Mouse (Mus musculus): ENCODE data around the gene Sri.
"Not testable (repeated sequence)": the region's sequence is repeated elsewhere in the genome, so short reads cannot be mapped to it uniquely, and the experiment has no call there.

Sri gene

GRCm38 (mm10) chr5:8045855-8046254 is at the start of gene Sri:
Gene Sri, plus strand, starts transcription at chr5:8046078.
- no peak for DNase-seq

GRCm38 (mm10) chr5:7996401-7997044 is 49.4 kb upstream of the Sri start:
- DNase-seq, result peak; percentile 36

- DNase-seq, result no peak
These were observed 48.8 kb upstream of the Sri start for GRCm38 (mm10) chr5:7997086-7997485.

- no peak for DNase-seq
These were observed 45.4 kb upstream of the Sri start for GRCm38 (mm10) chr5:8000466-8000865.

GRCm38 (mm10) chr5:8002827-8003226 is 43.1 kb upstream of the Sri start:
- no peak for DNase-seq

GRCm38 (mm10) chr5:8013276-8013675 is 32.6 kb upstream of the Sri start:
- DNase-seq, result no peak

- not testable (repeated sequence) for DNase-seq
These were observed 11.3 kb upstream of the Sri start for GRCm38 (mm10) chr5:8034596-8034995.

- DNase-seq, result peak; percentile 3
These were observed 7.9 kb downstream of the Sri start for GRCm38 (mm10) chr5:8053827-8054226.

- DNase-seq, result no peak
These were observed 9.8 kb downstream of the Sri start for GRCm38 (mm10) chr5:8055721-8056129.

GRCm38 (mm10) chr5:8056141-8057017 is 10.5 kb downstream of the Sri start:
- peak; percentile 82 for DNase-seq

- no peak for DNase-seq
These were observed 11.1 kb downstream of the Sri start for GRCm38 (mm10) chr5:8057018-8057323.

- peak; percentile 43 for DNase-seq
These were observed 12.2 kb downstream of the Sri start for GRCm38 (mm10) chr5:8058056-8058455.

GRCm38 (mm10) chr5:8062469-8062868 is 16.6 kb downstream of the Sri start:
- DNase-seq, result no peak

- no peak for DNase-seq
These were observed 17.3 kb downstream of the Sri start for GRCm38 (mm10) chr5:8063207-8063606.

GRCm38 (mm10) chr5:8073406-8073805 is 27.5 kb downstream of the Sri start:
- no peak for DNase-seq

- DNase-seq, result no peak
These were observed 28.2 kb downstream of the Sri start for GRCm38 (mm10) chr5:8073901-8074561.

GRCm38 (mm10) chr5:8077481-8077880 is 31.6 kb downstream of the Sri start:
- no peak for DNase-seq

- DNase-seq, result no peak
These were observed 37.1 kb downstream of the Sri start for GRCm38 (mm10) chr5:8082800-8083509.

GRCm38 (mm10) chr5:8085661-8086060 is 39.8 kb downstream of the Sri start:
- DNase-seq, result no peak

- no peak for DNase-seq
These were observed 42.3 kb downstream of the Sri start for GRCm38 (mm10) chr5:8088147-8088546.

GRCm38 (mm10) chr5:8094921-8095320 is 49.0 kb downstream of the Sri start:
- DNase-seq, result peak; percentile 72

- DNase-seq, result peak; percentile 98
These were observed 49.8 kb downstream of the Sri start for GRCm38 (mm10) chr5:8095689-8096088.

GRCm38 (mm10) chr5:8111691-8112090 is 65.8 kb downstream of the Sri start:
- peak; percentile 54 for DNase-seq
